ENCODE assay signal across 30 mouse cellular contexts in the genomic region with DNA sequence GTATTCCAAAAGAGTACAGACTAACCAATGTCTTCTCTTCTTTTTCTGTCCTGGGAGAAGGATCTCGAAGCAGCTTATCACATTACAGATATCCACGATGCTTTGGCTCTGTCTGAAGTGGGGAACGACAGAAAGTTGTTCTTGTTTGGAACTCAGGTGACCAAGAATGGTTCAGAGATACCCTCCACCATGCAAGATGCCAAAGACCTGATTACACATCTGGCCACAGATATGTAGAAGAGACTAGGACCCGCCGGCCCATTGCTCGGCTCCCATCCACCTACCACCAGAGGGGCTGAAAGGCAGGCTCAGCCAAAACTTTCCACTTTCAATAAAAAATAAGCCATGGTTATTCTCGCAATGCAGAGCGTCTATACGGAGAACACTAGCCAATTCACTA. TPM values are rescaled to one million over a fixed set of nuclear protein-coding genes. Genes with fewer than 3 reads are reported as not detected.
DNase-seq lines count a peak whose midpoint lies in the region; ATAC-seq and TF ChIP-seq lines count a peak whose summit lies in the region.
"Had no signal": no experiment of that assay in that cellular context is flagged by ENCODE, and none has a peak within 500 bp of the region (broad histone marks: within the 10 kb centered on the region; RNA-seq: fewer than 3 reads in every experiment).

No protein-coding gene starts in this region.

- H3K4me2 ChIP-seq in midbrain, embryonic 11.5 days, result no peak overlapping the region
- H3K4me2 ChIP-seq in midbrain, postnatal 0 days (ENCODE audit: low read depth, low read length, poor library complexity, severe bottlenecking), result no peak overlapping the region
- H3K4me2 ChIP-seq in liver, embryonic 16.5 days (ENCODE audit: low read depth, low read length), result no peak overlapping the region
- H3K4me2 ChIP-seq: forebrain, embryonic 13.5 days; heart, embryonic 11.5 days; hindbrain, embryonic 13.5 days had no signal

- no peak overlapping the region for H3K4me3 ChIP-seq in midbrain, embryonic 11.5 days (ENCODE audit: low read depth, low read length)
- no peak overlapping the region for H3K4me3 ChIP-seq in midbrain, postnatal 0 days (ENCODE audit: low read depth, low read length)
- H3K4me3 ChIP-seq in liver, embryonic 16.5 days (ENCODE audit: low read depth, low read length), result no peak overlapping the region
- H3K4me3 ChIP-seq: forebrain, embryonic 10.5 days; forebrain, embryonic 13.5 days; hindbrain, embryonic 10.5 days; hindbrain, embryonic 13.5 days had no signal

- no peak for ATAC-seq in midbrain, embryonic 11.5 days (ENCODE audit: low FRiP score)
- ATAC-seq in midbrain, postnatal 0 days (ENCODE audit: low FRiP score), result no peak
- ATAC-seq in liver, embryonic 16.5 days (ENCODE audit: low read depth), result peak; percentile 41
- ATAC-seq: forebrain, embryonic 13.5 days; forebrain, embryonic 16.5 days; hindbrain, embryonic 16.5 days had no signal

- no peak overlapping the region for H3K27ac ChIP-seq in midbrain, embryonic 11.5 days (ENCODE audit: low read depth, low read length)
- no peak overlapping the region for H3K27ac ChIP-seq in midbrain, postnatal 0 days (ENCODE audit: low read depth, low read length)
- no peak overlapping the region for H3K27ac ChIP-seq in liver, embryonic 16.5 days (ENCODE audit: low read length)
- H3K27ac ChIP-seq: forebrain, embryonic 10.5 days; forebrain, embryonic 13.5 days; hindbrain, embryonic 10.5 days; hindbrain, embryonic 13.5 days had no signal

- WGBS in midbrain, embryonic 11.5 days, result 93% methylated on average over 9 of the region's 9 CpGs
- WGBS in midbrain, postnatal 0 days, result 91% methylated on average over 9 of the region's 9 CpGs
- 52% methylated on average over 9 of the region's 9 CpGs for WGBS in liver, embryonic 16.5 days (ENCODE audit: insufficient replicate concordance)

- H3K9me3 ChIP-seq in midbrain, embryonic 11.5 days (ENCODE audit: control insufficient read depth, low read length), result no peaks in the 10 kb centered on the region
- no peaks in the 10 kb centered on the region for H3K9me3 ChIP-seq in midbrain, postnatal 0 days (ENCODE audit: low read length)
- no peaks in the 10 kb centered on the region for H3K9me3 ChIP-seq in liver, embryonic 16.5 days (replicated peaks; ENCODE audit: control insufficient read depth, low read length)
- H3K9me3 ChIP-seq: forebrain, embryonic 10.5 days; forebrain, embryonic 13.5 days; G1E; hindbrain, embryonic 10.5 days; hindbrain, embryonic 13.5 days had no signal

- H3K36me3 ChIP-seq in midbrain, embryonic 11.5 days (ENCODE audit: control insufficient read depth, insufficient read depth, low read length), result no peaks in the 10 kb centered on the region
- no peaks in the 10 kb centered on the region for H3K36me3 ChIP-seq in midbrain, postnatal 0 days (ENCODE audit: insufficient read depth, low read length)
- no peaks in the 10 kb centered on the region for H3K36me3 ChIP-seq in liver, embryonic 16.5 days (ENCODE audit: control insufficient read depth, insufficient read depth)
- H3K36me3 ChIP-seq: forebrain, embryonic 10.5 days; G1E; hindbrain, embryonic 10.5 days; hindbrain, embryonic 13.5 days had no signal

- no peaks in the 10 kb centered on the region for H3K4me1 ChIP-seq in midbrain, embryonic 11.5 days (ENCODE audit: control insufficient read depth, insufficient read depth, low read length)
- no peaks in the 10 kb centered on the region for H3K4me1 ChIP-seq in midbrain, postnatal 0 days (ENCODE audit: insufficient read depth, low read length)
- H3K4me1 ChIP-seq in liver, embryonic 16.5 days (ENCODE audit: control insufficient read depth, low read depth, low read length), result peaks cover 4% of the 10 kb centered on the region
- H3K4me1 ChIP-seq: forebrain, embryonic 10.5 days; forebrain, embryonic 13.5 days; hindbrain, embryonic 10.5 days; hindbrain, embryonic 13.5 days had no signal

- intact Hi-C loops in heart, postnatal 14 days (cut with DNase I), result no loop called here

- no peaks in the 10 kb centered on the region for H3K27me3 ChIP-seq in midbrain, embryonic 11.5 days (ENCODE audit: control insufficient read depth, insufficient read depth, low read length)
- no peaks in the 10 kb centered on the region for H3K27me3 ChIP-seq in midbrain, postnatal 0 days (ENCODE audit: insufficient read depth, low read length)
- no peaks in the 10 kb centered on the region for H3K27me3 ChIP-seq in liver, embryonic 16.5 days (ENCODE audit: control insufficient read depth, insufficient read depth, low read depth, low read length)
- H3K27me3 ChIP-seq: CH12.LX; forebrain, embryonic 13.5 days; hindbrain, embryonic 13.5 days had no signal

- TF ChIP-seq CTCF in midbrain, postnatal 0 days (IDR thresholded peaks at IDR 0.05), result no peak

- H3K9ac ChIP-seq in midbrain, embryonic 11.5 days (ENCODE audit: low read length), result no peak overlapping the region
- no peak overlapping the region for H3K9ac ChIP-seq in midbrain, postnatal 0 days (replicated peaks; ENCODE audit: low read length, poor library complexity, severe bottlenecking)
- no peak overlapping the region for H3K9ac ChIP-seq in liver, embryonic 16.5 days (ENCODE audit: low read depth, low read length)
- H3K9ac ChIP-seq: forebrain, embryonic 13.5 days; hindbrain, embryonic 13.5 days had no signal

- peak; percentile 49 for DNase-seq in heart, adult 11 months
- no peak for DNase-seq in heart, postnatal 14 days
- DNase-seq in midbrain, embryonic 11.5 days (ENCODE audit: low spot score, missing footprints), result peak; percentile 53
- no peak for DNase-seq in midbrain, postnatal 0 days (ENCODE audit: low spot score)
- no peak for DNase-seq in lung, postnatal 14 days
- DNase-seq: adrenal gland, postnatal 10 days; adrenal gland, postnatal 36 days; cerebellum, adult 18-20 months; cerebellum, adult 9-10 months; cerebellum, postnatal 14 days; gastrocnemius, postnatal 10 days; gastrocnemius, postnatal 36 days; heart, postnatal 36 days had no signal

RNA-seq across cellular contexts. Expression of gene Thegl, which starts 5.5 kb away (rescaled TPM):
- total RNA-seq in heart, postnatal 14 days (2021), result not detected
- not detected in 2 replicates for polyA plus RNA-seq in midbrain, embryonic 11.5 days (2014; fragmentation: Nextera tagmentation; extraction: Ambion mirVana)
- 0.38 TPM in 1 of 2 replicates, not detected in the other for total RNA-seq in midbrain, postnatal 0 days (2014; rRNA removed)
- polyA plus RNA-seq in midbrain, postnatal 0 days (2015; fragmentation: Nextera tagmentation; extraction: Ambion mirVana), result 0.52 and 1.0 TPM in 2 replicates
- polyA plus RNA-seq in liver, embryonic 16.5 days (2015; fragmentation: Nextera tagmentation; extraction: Ambion mirVana), result 0.22 and 0.43 TPM in 2 replicates
- total RNA-seq: adrenal gland, postnatal 10 days; adrenal gland, postnatal 36 days; CH12.LX; G1E; gastrocnemius, adult 18-20 months; gastrocnemius, postnatal 10 days; gastrocnemius, postnatal 36 days; granulocyte monocyte progenitor cell, adult 5-6 weeks; heart, adult 8-10 months; heart, postnatal 36 days had no signal
- polyA plus RNA-seq: heart, embryonic 11.5 days; heart, embryonic 14.5 days; heart, postnatal 0 days had no signal

RNA-seq across cellular contexts. Expression of gene Arl9, which starts 6.5 kb away (rescaled TPM):
- not detected for total RNA-seq in heart, postnatal 14 days (2021)
- 0.37 TPM in 1 of 2 replicates, not detected in the other for polyA plus RNA-seq in midbrain, embryonic 11.5 days (2014; fragmentation: Nextera tagmentation; extraction: Ambion mirVana)
- not detected in 2 replicates for total RNA-seq in midbrain, postnatal 0 days (2014; rRNA removed)
- polyA plus RNA-seq in midbrain, postnatal 0 days (2015; fragmentation: Nextera tagmentation; extraction: Ambion mirVana), result not detected in 2 replicates
- polyA plus RNA-seq in liver, embryonic 16.5 days (2015; fragmentation: Nextera tagmentation; extraction: Ambion mirVana), result 0.18 and 0.19 TPM in 2 replicates
- total RNA-seq: adrenal gland, postnatal 36 days; G1E; gastrocnemius, adult 18-20 months; gastrocnemius, postnatal 10 days; gastrocnemius, postnatal 36 days; heart, adult 8-10 months; heart, postnatal 36 days had no signal
- polyA plus RNA-seq: embryonic facial prominence, embryonic 11.5 days; embryonic facial prominence, embryonic 14.5 days; forebrain, embryonic 10.5 days; forebrain, embryonic 13.5 days; forebrain, embryonic 16.5 days; G1E; heart, embryonic 11.5 days; heart, embryonic 14.5 days; heart, postnatal 0 days; hindbrain, embryonic 10.5 days; hindbrain, embryonic 16.5 days had no signal

RNA-seq across cellular contexts. Expression of gene Srp72, which starts 35.9 kb away (rescaled TPM):
- 10 to 100 TPM; 61.7 to 66.3 TPM for total RNA-seq in heart, postnatal 14 days (2021)
- 71.9 and 74.5 TPM in 2 replicates for polyA plus RNA-seq in midbrain, embryonic 11.5 days (2014; fragmentation: Nextera tagmentation; extraction: Ambion mirVana)
- total RNA-seq in midbrain, postnatal 0 days (2014; rRNA removed), result 69.8 and 80.3 TPM in 2 replicates
- polyA plus RNA-seq in midbrain, postnatal 0 days (2015; fragmentation: Nextera tagmentation; extraction: Ambion mirVana), result 74.3 and 76.7 TPM in 2 replicates
- polyA plus RNA-seq in liver, embryonic 16.5 days (2015; fragmentation: Nextera tagmentation; extraction: Ambion mirVana), result 43.9 and 44.3 TPM in 2 replicates

RNA-seq across cellular contexts. Expression of gene Ppat, which starts 59.0 kb away (rescaled TPM):
- total RNA-seq in heart, postnatal 14 days (2021), result 10 to 100 TPM; 12.6 to 13.5 TPM
- 39.5 and 39.6 TPM in 2 replicates for polyA plus RNA-seq in midbrain, embryonic 11.5 days (2014; fragmentation: Nextera tagmentation; extraction: Ambion mirVana)
- 10.7 and 14.0 TPM in 2 replicates for total RNA-seq in midbrain, postnatal 0 days (2014; rRNA removed)
- 7.8 and 8.2 TPM in 2 replicates for polyA plus RNA-seq in midbrain, postnatal 0 days (2015; fragmentation: Nextera tagmentation; extraction: Ambion mirVana)
- polyA plus RNA-seq in liver, embryonic 16.5 days (2015; fragmentation: Nextera tagmentation; extraction: Ambion mirVana), result 18.0 and 20.1 TPM in 2 replicates

RNA-seq across cellular contexts. Expression of gene Paics, which starts 59.2 kb away (rescaled TPM):
- total RNA-seq in heart, postnatal 14 days (2021), result 100 to 1,000 TPM; 142 to 144 TPM
- 417 and 427 TPM in 2 replicates for polyA plus RNA-seq in midbrain, embryonic 11.5 days (2014; fragmentation: Nextera tagmentation; extraction: Ambion mirVana)
- 96.6 and 116 TPM in 2 replicates for total RNA-seq in midbrain, postnatal 0 days (2014; rRNA removed)
- polyA plus RNA-seq in midbrain, postnatal 0 days (2015; fragmentation: Nextera tagmentation; extraction: Ambion mirVana), result 137 and 144 TPM in 2 replicates
- polyA plus RNA-seq in liver, embryonic 16.5 days (2015; fragmentation: Nextera tagmentation; extraction: Ambion mirVana), result 139 and 155 TPM in 2 replicates

Comparison
In these comparisons a context has a peak if more than half of its experiments do, and no peak if none do; other contexts are left out.
1. DNase-seq: peak in heart, adult 11 months (single experiment) and midbrain, embryonic 11.5 days (single experiment); none in heart, postnatal 14 days (0 of 2), midbrain, postnatal 0 days (single experiment) and lung, postnatal 14 days (single experiment).